Mouse (Mus musculus) liver, embryonic 18 days (tissue): ENCODE data around the gene Cdc27. TPM values are rescaled to one million over a fixed set of nuclear protein-coding genes. Genes with fewer than 3 reads are reported as not detected.

Source experiments
- polyA plus RNA-seq: library from polyadenylated mRNA; depleted of rRNA; stranded (reverse); fragments of >200 nt; gene quantifications from 2 replicates; pipeline ENCODE4 v1.2.3, GENCODE M21; 2012; rRNA removed

Gene Cdc27
- 7.4 and 8.0 TPM in 2 replicates for polyA plus RNA-seq

DNA sequence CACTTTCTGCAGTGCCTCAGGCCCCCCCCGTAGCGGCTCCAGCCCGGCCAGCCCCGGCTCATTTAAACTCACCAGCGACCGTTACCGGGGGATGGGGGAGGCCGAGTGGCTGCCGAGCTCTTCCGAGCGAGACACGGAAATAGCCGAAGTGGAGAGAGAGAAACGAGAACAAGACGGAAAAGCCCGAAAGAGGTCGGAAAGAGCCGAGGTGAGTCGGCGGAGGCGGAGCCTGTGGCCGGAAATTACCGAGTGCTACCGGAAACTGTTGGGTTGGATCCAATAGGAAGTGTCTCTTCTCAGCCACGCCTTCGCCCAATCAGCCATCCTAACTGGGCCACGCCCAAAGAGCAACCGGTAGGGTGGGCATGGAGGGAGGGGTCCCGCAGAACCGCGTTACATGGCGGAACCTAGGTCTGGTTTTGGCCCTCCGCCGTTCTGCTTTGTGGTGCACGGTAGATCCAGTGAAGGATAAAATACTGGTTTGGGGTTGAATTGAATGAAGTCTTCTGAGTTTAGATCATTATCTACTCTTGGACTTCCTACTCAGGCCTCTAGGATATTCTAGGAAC lies at the start of gene Cdc27, which contains the start of gene Myl4:
Gene Cdc27 (minus strand): TSS at position 215 of the 569 bp plus-strand sequence.
Gene Myl4 (plus strand): TSS at position 258 of the 569 bp plus-strand sequence.

DNA sequence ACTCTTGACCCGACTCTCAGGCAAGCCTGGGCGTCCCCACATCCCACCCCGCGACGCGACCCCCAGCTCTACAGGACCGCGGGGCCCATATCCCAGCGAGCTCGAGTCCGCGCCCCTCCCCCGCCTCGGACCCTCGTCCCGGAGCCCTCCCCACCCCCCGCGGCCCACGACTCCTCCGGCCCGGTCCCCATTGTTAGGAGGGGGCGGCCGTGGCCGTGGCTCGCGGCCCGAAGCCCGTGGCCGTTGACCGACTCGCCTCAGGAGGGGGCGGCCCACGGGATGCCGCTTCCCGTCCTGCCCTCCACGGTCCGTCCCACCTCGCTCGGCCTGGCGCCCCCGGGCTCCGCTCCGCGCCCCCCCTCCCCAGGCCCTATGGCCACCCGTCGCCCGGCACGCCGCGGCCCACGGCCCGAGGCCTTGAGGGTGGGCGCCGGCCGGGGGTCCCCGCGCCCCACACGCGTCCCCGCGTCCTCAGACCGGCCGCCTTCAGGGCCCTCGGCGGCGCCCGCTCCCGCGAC lies 81.6 kb downstream of the Cdc27 start, which contains the start of gene Kansl1:
Gene Kansl1 (minus strand): TSS at position 111 of the 518 bp plus-strand sequence.

Other genes with a start within 250 kb of the Cdc27 start
- gene Kansl1, start 81.8 kb downstream of the Cdc27 start, polyA plus RNA-seq = 11.8 and 15.8 TPM in 2 replicates
- gene Myl4, start within 50 bp of the Cdc27 start, polyA plus RNA-seq = 3.4 and 5.6 TPM in 2 replicates
- gene Itgb3, start 57.4 kb upstream of the Cdc27 start, polyA plus RNA-seq = 9.5 and 11.5 TPM in 2 replicates
- gene Gm11639, start 135.1 kb upstream of the Cdc27 start, polyA plus RNA-seq = 0.01 and 0.05 TPM in 2 replicates